15 mouse cellular contexts compared by ENCODE assay signal in genomic region chr3:90372817-90373216, GRCm38 (mm10). TPM values are rescaled to one million over a fixed set of nuclear protein-coding genes. Genes with fewer than 3 reads are reported as not detected.
A peak's percentile ranks its signal among the peaks of the same experiment; 100 is the strongest.
DNase-seq lines count a peak whose midpoint lies in the region; ATAC-seq and TF ChIP-seq lines count a peak whose summit lies in the region.
"Had no signal": no experiment of that assay in that cellular context is flagged by ENCODE, and none has a peak within 500 bp of the region (broad histone marks: within the 10 kb centered on the region; RNA-seq: fewer than 3 reads in every experiment).

No protein-coding gene starts in this region.

- peak; percentile 21 for DNase-seq in CD4-positive, CD25-positive, alpha-beta regulatory T cell, adult 2 months (ENCODE audit: low read depth, low spot score)
- DNase-seq in kidney, postnatal 0 days (ENCODE audit: low spot score), result no peak
- DNase-seq in kidney, adult 18-20 months, result no peak
- DNase-seq in neural tube, embryonic 10.5 days (ENCODE audit: extremely low spot score, low spot score), result no peak
- DNase-seq in spleen, adult 18-20 months, result no peak
- DNase-seq in ovary, adult 18-20 months (ENCODE audit: low spot score), result no peak

- no peak overlapping the region for H3K4me2 ChIP-seq in kidney, postnatal 0 days (ENCODE audit: low read length)
- no peak overlapping the region for H3K4me2 ChIP-seq in neural tube, embryonic 14.5 days (ENCODE audit: low read depth, low read length)
- H3K4me2 ChIP-seq: embryonic facial prominence, embryonic 13.5 days; intestine, embryonic 15.5 days; kidney, embryonic 15.5 days; liver, embryonic 13.5 days; stomach, embryonic 15.5 days had no signal

- no peaks in the 10 kb centered on the region for H3K36me3 ChIP-seq in kidney, postnatal 0 days (ENCODE audit: insufficient read depth, low read length)
- no peaks in the 10 kb centered on the region for H3K36me3 ChIP-seq in neural tube, embryonic 14.5 days (ENCODE audit: control insufficient read depth, insufficient read depth, low read length)
- H3K36me3 ChIP-seq: embryonic facial prominence, embryonic 13.5 days; intestine, embryonic 15.5 days; kidney, embryonic 15.5 days; liver, embryonic 13.5 days; stomach, embryonic 15.5 days had no signal

- H3K9ac ChIP-seq in kidney, postnatal 0 days (ENCODE audit: low read depth, low read length), result no peak overlapping the region
- H3K9ac ChIP-seq in neural tube, embryonic 14.5 days (replicated peaks; ENCODE audit: low read depth, low read length), result no peak overlapping the region
- H3K9ac ChIP-seq: embryonic facial prominence, embryonic 13.5 days; intestine, embryonic 15.5 days; kidney, embryonic 15.5 days; liver, embryonic 13.5 days; stomach, embryonic 15.5 days had no signal

- no peak for ATAC-seq in CD4-positive, CD25-positive, alpha-beta regulatory T cell, adult 4 months
- 0 out of 2 replicates have a peak, but pooled peaks have one; percentile 46 for ATAC-seq in kidney, postnatal 0 days (replicated peaks; ENCODE audit: low FRiP score, low read depth)
- ATAC-seq in neural tube, embryonic 14.5 days (ENCODE audit: low read depth), result peak; percentile 31

- WGBS in kidney, postnatal 0 days, result 61% methylated on average over 5 of the region's 5 CpGs
- 69% methylated on average over 4 of the region's 5 CpGs for WGBS in neural tube, embryonic 14.5 days

- no peaks in the 10 kb centered on the region for H3K4me1 ChIP-seq in kidney, postnatal 0 days (replicated peaks; ENCODE audit: insufficient read depth, low read length)
- H3K4me1 ChIP-seq in neural tube, embryonic 14.5 days (ENCODE audit: control insufficient read depth, insufficient read depth, low read length), result no peaks in the 10 kb centered on the region
- H3K4me1 ChIP-seq: embryonic facial prominence, embryonic 13.5 days; kidney, embryonic 15.5 days; stomach, embryonic 15.5 days had no signal

- TF ChIP-seq CTCF in kidney, postnatal 0 days (IDR thresholded peaks at IDR 0.05; ENCODE audit: low read depth), result no peak

- H3K27me3 ChIP-seq in kidney, postnatal 0 days (ENCODE audit: insufficient read depth, low read length), result no peaks in the 10 kb centered on the region
- H3K27me3 ChIP-seq in neural tube, embryonic 14.5 days (ENCODE audit: control insufficient read depth, insufficient read depth, low read length), result no peaks in the 10 kb centered on the region
- H3K27me3 ChIP-seq: embryonic facial prominence, embryonic 13.5 days; intestine, embryonic 15.5 days; kidney, embryonic 15.5 days; liver, embryonic 13.5 days; Patski; stomach, embryonic 15.5 days had no signal

- no peak overlapping the region for H3K27ac ChIP-seq in kidney, postnatal 0 days
- no peak overlapping the region for H3K27ac ChIP-seq in neural tube, embryonic 14.5 days (ENCODE audit: low read depth, low read length)
- H3K27ac ChIP-seq: embryonic facial prominence, embryonic 13.5 days; intestine, embryonic 15.5 days; kidney, embryonic 15.5 days; liver, embryonic 13.5 days; stomach, embryonic 15.5 days had no signal

- H3K4me3 ChIP-seq in kidney, postnatal 0 days (replicated peaks; ENCODE audit: low read depth, low read length), result no peak overlapping the region
- H3K4me3 ChIP-seq in neural tube, embryonic 14.5 days (ENCODE audit: low read depth, low read length), result no peak overlapping the region
- H3K4me3 ChIP-seq: embryonic facial prominence, embryonic 13.5 days; intestine, embryonic 15.5 days; kidney, embryonic 15.5 days; liver, embryonic 13.5 days; megakaryocyte, embryonic 14.5 days; stomach, embryonic 15.5 days had no signal

- H3K9me3 ChIP-seq in kidney, postnatal 0 days (replicated peaks; ENCODE audit: low read length), result no peaks in the 10 kb centered on the region
- H3K9me3 ChIP-seq in neural tube, embryonic 14.5 days (ENCODE audit: control insufficient read depth, low read length), result no peaks in the 10 kb centered on the region
- H3K9me3 ChIP-seq: embryonic facial prominence, embryonic 13.5 days; intestine, embryonic 15.5 days; kidney, embryonic 15.5 days; liver, embryonic 13.5 days; megakaryocyte, embryonic 14.5 days; stomach, embryonic 15.5 days had no signal

RNA-seq across cellular contexts. Expression of gene Slc27a3, which starts 16.9 kb away (rescaled TPM):
- under 1 TPM in 1 of 2 experiments, not detected in 1; 0.19 TPM for polyA plus RNA-seq in CD4-positive, CD25-positive, alpha-beta regulatory T cell, adult 4 months (2017; shearing (Covaris generic))
- polyA plus RNA-seq in kidney, postnatal 0 days (2015; fragmentation: Nextera tagmentation; extraction: Ambion mirVana), result 15.1 and 16.1 TPM in 2 replicates
- 21.3 and 21.7 TPM in 2 replicates for polyA plus RNA-seq in neural tube, embryonic 14.5 days (2014; fragmentation: Nextera tagmentation; extraction: Ambion mirVana)

Comparison
In these comparisons a context has a peak if more than half of its experiments do, and no peak if none do; other contexts are left out.
1. RNA of gene Slc27a3, which starts 16.9 kb away (polyA plus RNA-seq): 21.3 to 21.7 TPM in neural tube, embryonic 14.5 days and 15.1 to 16.1 TPM in kidney, postnatal 0 days; 0.19 TPM in CD4-positive, CD25-positive, alpha-beta regulatory T cell, adult 4 months; every median in the first group is over 10 times any median in the second.